Mouse (Mus musculus) lung, adult 18-20 months (tissue): Measurements from ENCODE around the gene Trim8.

Experiments used
- DNase-seq, 2 experiments: peaks; one replicate each; pipeline ENCODE4 v3.0.0; 2022; ENCODE audit warnings: mixed read lengths in 2 of 2

The Trim8 gene

GRCm38 (mm10) chr19:46501401-46502068 lies at the start of gene Trim8:
Gene Trim8, plus strand, starts transcription at chr19:46501702.
- DNase-seq = peak; percentile 87 to 88

DNA sequence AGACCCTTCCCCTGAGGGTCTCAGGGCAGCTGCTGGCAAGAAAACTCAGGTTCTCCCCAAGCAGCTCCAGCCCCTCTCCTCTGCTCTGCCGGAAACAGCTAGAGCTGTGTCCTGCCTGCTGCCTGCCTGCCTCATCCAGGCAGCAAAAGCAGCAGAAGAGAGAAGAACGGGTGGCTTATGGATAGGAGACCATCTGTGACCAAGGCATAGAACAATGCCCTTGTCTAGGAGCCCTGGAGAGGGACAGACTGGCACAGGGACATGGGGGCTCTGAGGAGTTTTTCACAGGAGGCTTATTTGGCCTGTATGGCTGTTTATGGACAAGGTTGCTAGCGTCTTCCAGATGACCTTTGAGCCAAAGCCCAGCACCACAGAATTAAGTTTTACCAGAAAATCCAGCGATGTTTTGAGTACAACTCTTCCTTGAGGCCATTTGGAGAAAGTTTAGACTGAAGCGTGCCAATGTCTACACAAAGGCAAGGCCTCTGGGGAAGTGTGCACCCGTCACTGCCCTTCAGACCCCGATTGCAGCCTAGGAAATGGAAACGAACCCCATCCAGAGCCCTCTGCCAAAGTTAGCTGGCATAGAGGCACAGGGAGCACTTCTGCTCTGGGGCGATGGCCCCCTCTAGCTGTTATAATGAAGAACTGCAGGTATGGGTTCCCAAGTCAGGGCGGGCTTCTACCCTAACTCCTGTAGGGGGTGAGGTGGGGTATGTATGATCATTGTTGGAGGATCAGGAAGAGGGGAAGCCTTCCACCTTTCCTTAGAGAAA lies 49.3 kb upstream of the Trim8 start:
- peak; percentile 62 to 72 for DNase-seq

- no peak for DNase-seq
Measured at GRCm38 (mm10) chr19:46452916-46453315, 48.6 kb upstream of the Trim8 start.

DNA sequence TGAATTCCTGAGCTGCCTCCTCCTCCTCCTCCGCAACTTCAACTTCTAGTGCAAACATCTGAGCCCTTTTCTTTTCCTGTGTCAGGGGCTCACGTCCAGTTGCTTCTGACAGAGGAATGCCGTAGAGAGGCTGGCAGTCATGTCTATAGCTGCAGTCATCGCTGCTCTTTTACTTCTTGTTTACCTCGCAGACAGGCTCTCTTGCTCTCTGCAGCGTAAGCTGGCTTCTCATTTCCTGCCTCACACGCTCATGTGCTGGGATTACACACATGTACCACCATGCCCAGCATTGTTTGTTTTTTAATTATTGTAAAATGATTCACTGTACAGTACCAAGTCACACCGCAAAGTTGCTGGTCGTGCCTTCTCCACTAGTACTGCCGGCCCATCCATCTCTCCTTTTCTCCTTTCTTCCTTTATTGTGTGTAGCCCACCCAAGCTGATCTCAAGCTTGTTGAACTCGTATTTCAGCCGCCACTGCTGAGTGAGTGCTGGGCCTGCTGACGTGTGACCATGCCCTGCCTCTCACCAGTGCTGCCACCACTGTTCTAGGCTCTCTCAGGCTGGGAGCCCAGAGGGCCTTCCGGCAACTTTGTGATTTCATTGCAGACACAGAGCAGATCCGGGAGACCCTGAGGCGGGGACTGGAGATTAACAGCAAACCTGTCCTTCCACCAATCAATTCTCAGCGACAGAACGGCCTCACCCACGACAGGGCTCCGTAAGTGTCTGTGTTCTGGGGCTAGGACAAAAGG lies 47.2 kb upstream of the Trim8 start:
- no peak for DNase-seq

DNA sequence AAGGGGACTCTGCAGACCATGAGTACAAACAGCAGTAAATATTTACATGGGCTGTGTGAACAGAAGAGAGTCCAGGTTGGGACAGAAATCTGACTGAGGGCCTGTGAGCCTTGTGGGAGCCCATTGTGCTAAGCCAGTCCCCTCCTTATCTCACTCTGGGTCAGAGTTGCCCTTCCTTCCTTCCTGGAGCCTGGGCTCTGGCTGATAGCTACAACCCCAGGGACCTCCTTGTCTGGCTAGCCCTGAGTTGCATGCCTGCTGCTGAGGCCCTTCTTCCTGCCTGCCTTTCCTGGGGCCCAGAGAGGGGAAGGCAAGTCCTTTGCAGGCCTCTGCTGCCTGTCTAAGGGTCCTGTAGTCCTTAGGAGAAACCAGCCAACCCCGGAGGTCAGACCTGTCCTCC lies 46.5 kb upstream of the Trim8 start:
- peak; percentile 78 to 87 for DNase-seq

DNA sequence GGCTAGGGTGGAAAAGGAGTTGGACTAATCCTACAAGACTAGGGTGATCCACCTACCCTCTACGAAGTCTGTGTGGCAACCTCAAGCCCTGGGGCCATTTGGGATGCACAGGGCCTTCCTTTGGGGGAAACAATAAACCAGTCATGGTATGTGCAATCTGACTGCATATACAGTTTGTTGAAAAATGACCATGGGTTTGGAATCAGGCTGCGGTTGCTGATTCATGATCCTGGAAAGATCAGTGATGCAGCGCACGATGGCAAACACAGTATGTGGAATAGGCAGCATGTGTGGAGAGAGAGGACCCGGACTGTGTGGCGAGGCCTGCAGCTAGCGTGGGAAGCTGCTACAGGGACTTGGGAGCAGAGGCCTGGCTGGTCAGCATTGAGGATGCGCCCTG lies 45.9 kb upstream of the Trim8 start:
- no peak for DNase-seq

DNA sequence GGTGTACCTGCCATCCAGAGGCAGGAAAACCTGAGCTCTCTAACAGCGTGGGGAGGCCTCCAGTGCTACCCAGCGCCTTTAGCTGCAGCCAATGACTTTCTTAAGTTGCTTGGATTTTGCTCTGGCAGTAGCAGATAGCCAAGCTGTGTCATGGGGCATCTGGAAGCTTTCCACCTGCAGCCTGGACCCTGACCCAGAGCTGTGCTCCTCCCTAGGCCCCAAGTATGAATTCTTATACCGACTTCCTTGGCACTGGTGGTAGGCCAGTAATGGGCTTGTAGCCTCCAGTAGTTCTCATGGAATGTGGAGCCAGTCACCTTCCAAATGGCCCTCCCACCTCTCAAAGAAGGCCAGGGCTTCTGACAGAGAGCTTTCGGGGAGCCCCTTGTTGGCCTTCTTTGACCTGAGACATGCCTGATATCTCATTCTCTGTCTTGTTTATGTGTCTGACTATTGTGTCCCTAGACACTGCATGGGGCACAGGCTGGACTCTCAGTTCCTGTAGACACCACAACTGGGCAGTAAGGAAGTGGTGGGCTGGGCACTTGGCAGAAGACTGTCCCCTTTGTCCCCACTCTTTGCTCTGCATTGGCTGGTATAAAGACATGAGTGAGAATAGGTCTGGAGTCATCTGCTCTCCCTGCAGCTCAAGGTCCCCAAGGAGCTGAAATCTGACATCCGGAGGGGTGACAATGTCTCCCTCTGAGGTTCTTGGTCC lies 45.3 kb upstream of the Trim8 start:
- DNase-seq = peak; percentile 67 to 79

GRCm38 (mm10) chr19:46457798-46458197 lies 43.7 kb upstream of the Trim8 start:
- DNase-seq = peak in 1 of 2 experiments; percentile 67

GRCm38 (mm10) chr19:46459256-46459655 lies 42.2 kb upstream of the Trim8 start:
- DNase-seq = no peak

DNA sequence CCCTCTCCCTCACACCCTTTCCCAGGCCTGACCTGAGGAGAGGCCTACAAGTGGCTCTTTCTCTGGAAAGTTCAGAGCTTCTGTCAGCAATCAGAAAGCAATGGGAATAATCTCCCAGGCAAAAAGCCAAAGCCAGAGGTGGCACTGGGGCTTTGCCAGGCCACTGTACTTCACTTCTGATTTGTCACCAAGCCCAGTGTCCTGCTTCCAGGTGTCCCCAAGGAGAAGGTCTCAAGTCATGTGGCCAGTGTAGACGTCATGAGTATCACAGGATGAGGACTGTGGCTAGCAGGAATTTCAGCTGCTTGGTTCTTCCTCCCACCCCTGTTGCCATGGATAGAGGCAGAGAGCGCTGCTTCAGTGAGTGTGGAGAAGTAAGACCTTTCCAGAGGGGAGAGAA lies 41.6 kb upstream of the Trim8 start:
- DNase-seq = peak; percentile 81 to 88

GRCm38 (mm10) chr19:46462574-46462973 lies 38.9 kb upstream of the Trim8 start:
- no peak for DNase-seq

- DNase-seq = no peak
Measured at GRCm38 (mm10) chr19:46463446-46463845, 38.1 kb upstream of the Trim8 start.

DNA sequence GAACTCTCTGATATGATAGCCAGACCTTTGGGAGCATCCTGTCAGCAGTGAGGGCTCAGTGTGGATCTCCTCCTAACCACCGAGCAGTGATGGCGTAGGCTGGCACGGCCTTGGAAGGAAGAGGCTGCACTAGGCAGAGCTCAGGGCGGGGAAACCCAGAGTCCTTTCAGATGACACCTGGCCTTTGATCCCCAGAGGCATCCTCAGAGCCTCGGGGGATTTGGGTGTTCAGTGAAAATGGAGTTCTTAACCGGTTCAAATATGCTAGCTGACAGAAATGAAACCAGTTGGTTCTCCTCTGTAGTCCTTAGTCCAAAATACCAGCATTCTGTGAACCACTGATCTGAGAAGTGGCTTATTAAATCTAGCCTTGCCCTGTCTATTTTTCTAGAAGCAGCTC lies 35.3 kb upstream of the Trim8 start:
- no peak for DNase-seq

DNA sequence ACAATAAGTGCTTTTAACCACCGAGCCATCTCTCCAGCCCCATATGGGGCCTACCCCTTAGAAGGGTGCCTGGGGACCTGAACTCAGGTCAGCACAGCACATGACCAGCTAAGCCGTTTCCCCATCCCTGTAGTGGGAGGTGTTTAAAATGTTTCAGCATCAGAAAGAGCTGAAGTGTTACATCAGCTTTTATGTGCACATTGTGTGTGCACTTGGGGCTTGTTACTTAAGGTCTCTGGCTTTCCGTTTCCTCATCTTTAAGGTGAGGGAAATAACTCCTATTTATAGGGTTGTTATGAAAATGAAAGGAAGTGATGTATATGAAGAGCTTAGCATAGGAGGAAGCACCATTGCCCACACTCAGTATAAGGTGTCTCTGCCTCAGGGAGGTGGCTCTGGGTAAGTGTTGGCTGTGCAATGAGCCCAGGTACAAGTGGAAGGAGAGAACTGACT lies 34.4 kb upstream of the Trim8 start:
- DNase-seq = no peak

- no peak for DNase-seq
Measured at GRCm38 (mm10) chr19:46470364-46471240, 30.9 kb upstream of the Trim8 start.

- peak; percentile 53 to 75 for DNase-seq
Measured at GRCm38 (mm10) chr19:46471324-46472093, 30.0 kb upstream of the Trim8 start.

DNA sequence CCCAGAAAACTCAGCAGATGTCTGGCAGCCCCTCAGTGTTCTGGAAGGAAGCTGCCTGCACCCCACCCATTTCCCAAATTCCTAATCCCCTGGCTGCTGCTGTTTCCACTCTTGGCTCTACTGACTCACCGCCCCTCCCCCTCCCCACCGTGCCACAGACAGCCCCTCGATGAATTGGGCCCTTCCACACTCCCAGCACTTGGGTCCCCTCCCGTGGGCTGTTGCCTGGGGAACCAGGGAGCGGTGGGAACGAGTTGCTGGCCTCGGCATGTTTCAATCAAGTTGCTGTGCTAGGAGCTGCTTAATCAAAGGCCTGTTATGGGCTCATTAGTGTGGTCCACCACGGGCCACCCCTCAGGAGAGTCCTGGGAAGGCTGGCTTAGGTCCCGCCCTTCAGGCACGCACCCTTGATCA lies 24.1 kb upstream of the Trim8 start:
- DNase-seq = peak in 1 of 2 experiments; percentile 41

DNA sequence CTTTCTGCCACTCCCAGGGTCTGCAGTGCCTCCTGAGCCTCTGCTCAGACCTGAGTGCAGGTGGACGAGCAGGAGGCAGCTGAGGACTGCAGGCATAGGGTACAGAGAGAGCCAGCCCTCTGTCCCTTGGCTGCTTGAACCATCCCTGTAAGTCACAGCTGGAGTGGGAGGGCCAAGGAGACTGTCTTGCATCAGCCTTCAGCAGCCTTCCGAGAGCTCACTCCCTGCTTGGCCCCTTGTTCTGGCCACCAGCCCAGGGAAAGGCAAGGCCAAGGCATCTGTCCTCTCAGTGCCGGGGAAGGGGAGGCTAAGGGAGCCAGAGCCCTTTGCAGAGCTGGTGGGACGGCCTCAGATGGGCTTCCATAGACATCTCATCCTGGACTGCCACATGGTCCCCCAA lies 23.3 kb upstream of the Trim8 start:
- peak; percentile 69 to 72 for DNase-seq

GRCm38 (mm10) chr19:46478826-46479225 lies 22.7 kb upstream of the Trim8 start:
- peak; percentile 85 to 92 for DNase-seq

DNA sequence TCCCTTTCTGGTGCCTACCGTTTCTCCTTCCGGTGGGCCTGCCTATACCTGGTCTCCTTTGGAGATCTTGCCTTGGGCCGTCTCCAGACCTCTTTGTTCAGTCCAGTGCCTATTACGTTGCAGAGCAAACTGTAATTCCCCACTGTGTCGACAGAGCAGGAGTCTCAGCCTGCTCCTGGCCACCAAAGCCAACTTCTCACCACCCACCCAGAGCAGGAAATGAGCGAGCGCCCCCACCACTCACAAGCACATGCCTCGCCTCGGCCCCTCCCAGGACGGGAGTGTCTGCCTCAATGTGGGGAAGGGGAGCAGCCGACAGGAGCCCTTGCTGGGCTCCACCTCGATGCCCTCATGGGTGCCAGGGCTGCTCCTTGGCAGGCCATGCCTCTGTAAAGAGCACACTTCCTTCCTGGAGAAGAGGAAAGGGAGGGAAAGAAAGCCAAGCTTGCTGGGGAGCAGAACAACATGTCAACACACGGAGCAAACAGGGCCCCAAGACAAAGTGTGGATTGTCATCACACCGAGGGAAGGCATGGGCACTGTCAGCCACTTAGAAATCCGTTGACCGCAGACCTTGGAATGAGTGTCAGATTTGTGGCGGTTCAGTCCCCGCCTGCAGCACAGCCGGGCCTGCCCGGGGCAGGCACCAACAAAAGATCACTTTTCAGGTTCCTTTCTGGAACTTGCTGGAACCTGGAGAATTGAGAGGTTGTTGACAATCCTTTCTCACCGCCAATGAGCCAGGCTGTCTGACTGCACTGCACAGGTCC lies 22.0 kb upstream of the Trim8 start:
- DNase-seq = peak; percentile 68 to 84
